Mouse (Mus musculus): Measurements from ENCODE around the gene Prlh. TPM values are rescaled to one million over a fixed set of nuclear protein-coding genes. Genes with fewer than 3 reads are reported as not detected.

The Prlh gene
- polyA plus RNA-seq, 1 experiment from 2014 or later: not detected

- WGBS: 88% methylated on average over 4 of the region's 4 CpGs
- H3K4me1 ChIP-seq: peaks cover 54% of the 10 kb centered on the region
Observed at GRCm38 (mm10) chr1:90975960-90976359, 23.1 kb downstream of the Prlh start.

GRCm38 (mm10) chr1:90980638-90981330, 27.9 kb downstream of the Prlh start:
- peaks cover 18% of the 10 kb centered on the region for H3K4me1 ChIP-seq
- no peaks in the 10 kb centered on the region for H3K36me3 ChIP-seq
- peak overlapping the region; percentile 77 for H3K27ac ChIP-seq (replicated peaks)
- H3K4me2 ChIP-seq: peak overlapping the region; percentile 34
- WGBS: 31% methylated on average over 10 of the region's 10 CpGs
- H3K27me3 ChIP-seq (replicated peaks): no peaks in the 10 kb centered on the region
- H3K9me3 ChIP-seq: 0 out of 2 replicates have a peak, but pooled peaks cover 3% of the 10 kb centered on the region
- no peak for ATAC-seq (ENCODE audit: extremely low read depth, insufficient number of reproducible peaks, low FRiP score, low TSS enrichment)
- no peak overlapping the region for H3K4me3 ChIP-seq
- no peak overlapping the region for H3K9ac ChIP-seq

More at GRCm38 (mm10) chr1:90975960-90976359, 23.1 kb downstream of the Prlh start:
- Histone ChIP-seq H3K27me3 (replicated peaks) (0 out of 2 replicates have a peak, but pooled peaks cover 9% of the 10 kb centered on the region), H3K9ac (no peak overlapping the region), H3K27ac (replicated peaks) (no peak overlapping the region; the same call in 1 of the 2 replicates), H3K36me3 (no peaks in the 10 kb centered on the region), H3K9me3 (no peaks in the 10 kb centered on the region), H3K4me2 (no peak overlapping the region), H3K4me3 (no peak overlapping the region)
- ATAC-seq (ENCODE audit: extremely low read depth, insufficient number of reproducible peaks, low FRiP score, low TSS enrichment): no peak

GRCm38 (mm10) chr1:90981346-90981745, 28.4 kb downstream of the Prlh start:
- H3K4me2 ChIP-seq: no peak overlapping the region
- H3K4me1 ChIP-seq: peaks cover 18% of the 10 kb centered on the region
- WGBS: 73% methylated on average over 3 of the region's 3 CpGs
- peak overlapping the region; percentile 77 for H3K27ac ChIP-seq (replicated peaks)
- no peak for ATAC-seq (ENCODE audit: extremely low read depth, insufficient number of reproducible peaks, low FRiP score, low TSS enrichment)
- 0 out of 2 replicates have a peak, but pooled peaks cover 3% of the 10 kb centered on the region for H3K9me3 ChIP-seq
- H3K4me3 ChIP-seq: no peak overlapping the region
- no peak overlapping the region for H3K9ac ChIP-seq
- H3K27me3 ChIP-seq (replicated peaks): no peaks in the 10 kb centered on the region
- no peaks in the 10 kb centered on the region for H3K36me3 ChIP-seq

GRCm38 (mm10) chr1:90995916-90996315, 43.0 kb downstream of the Prlh start:
- Histone ChIP-seq H3K4me3 (no peak overlapping the region), H3K27ac (replicated peaks) (no peak overlapping the region), H3K9me3 (no peaks in the 10 kb centered on the region; the same call in 1 of the 2 replicates), H3K4me1 (peaks cover 32% of the 10 kb centered on the region), H3K36me3 (no peaks in the 10 kb centered on the region), H3K9ac (no peak overlapping the region), H3K27me3 (replicated peaks) (no peaks in the 10 kb centered on the region), H3K4me2 (no peak overlapping the region)
- ATAC-seq (ENCODE audit: extremely low read depth, insufficient number of reproducible peaks, low FRiP score, low TSS enrichment): no peak
- WGBS: 76% methylated on average over 1 of the region's 1 CpGs

GRCm38 (mm10) chr1:90997136-90997535, 44.2 kb downstream of the Prlh start:
- no peaks in the 10 kb centered on the region; the same call in 1 of the 2 replicates for H3K9me3 ChIP-seq
- H3K4me1 ChIP-seq: peaks cover 44% of the 10 kb centered on the region
- WGBS: 35% methylated on average over 4 of the region's 4 CpGs
- ATAC-seq (ENCODE audit: extremely low read depth, insufficient number of reproducible peaks, low FRiP score, low TSS enrichment): no peak
- H3K27me3 ChIP-seq (replicated peaks): no peaks in the 10 kb centered on the region
- no peaks in the 10 kb centered on the region for H3K36me3 ChIP-seq
- H3K4me2 ChIP-seq: no peak overlapping the region
- no peak overlapping the region for H3K4me3 ChIP-seq
- peak overlapping the region; percentile 99; the same call in 1 of the 2 replicates for H3K27ac ChIP-seq (replicated peaks)
- H3K9ac ChIP-seq: peak overlapping the region; percentile 97; the same call in 1 of the 2 replicates

- Histone ChIP-seq H3K4me2 (peak overlapping the region; percentile 80), H3K9ac (peak overlapping the region; percentile 97), H3K27ac (replicated peaks) (peak overlapping the region; percentile 99), H3K9me3 (no peaks in the 10 kb centered on the region; the same call in 1 of the 2 replicates), H3K4me3 (peak overlapping the region; percentile 81), H3K36me3 (0 out of 2 replicates have a peak, but pooled peaks cover 2% of the 10 kb centered on the region), H3K27me3 (replicated peaks) (no peaks in the 10 kb centered on the region), H3K4me1 (peaks cover 49% of the 10 kb centered on the region)
- 73% methylated on average over 5 of the region's 5 CpGs for WGBS
- ATAC-seq (ENCODE audit: extremely low read depth, insufficient number of reproducible peaks, low FRiP score, low TSS enrichment): no peak
Observed at GRCm38 (mm10) chr1:90997641-90998040, 44.7 kb downstream of the Prlh start.

GRCm38 (mm10) chr1:90998268-90998890, 45.5 kb downstream of the Prlh start, which contains the start of gene Lrrfip1:
Lrrfip1 (plus strand) TSS chr1:90998737.
- Histone ChIP-seq H3K36me3 (0 out of 2 replicates have a peak, but pooled peaks cover 3% of the 10 kb centered on the region), H3K27me3 (replicated peaks) (no peaks in the 10 kb centered on the region), H3K9me3 (no peaks in the 10 kb centered on the region; the same call in 1 of the 2 replicates), H3K4me2 (peak within 1 kb of the TSS; percentile 80), H3K27ac (replicated peaks) (peak within 1 kb of the TSS; percentile 99), H3K4me1 (peaks cover 57% of the 10 kb centered on the region), H3K4me3 (peak within 1 kb of the TSS; percentile 81), H3K9ac (peak within 1 kb of the TSS; percentile 97)
- ATAC-seq (ENCODE audit: extremely low read depth, insufficient number of reproducible peaks, low FRiP score, low TSS enrichment): no peak
- 2% methylated on average over 56 of the region's 59 CpGs for WGBS

- no peaks in the 10 kb centered on the region; the same call in 1 of the 2 replicates for H3K9me3 ChIP-seq
- H3K36me3 ChIP-seq: 0 out of 2 replicates have a peak, but pooled peaks cover 3% of the 10 kb centered on the region
- H3K27ac ChIP-seq (replicated peaks): peak overlapping the region; percentile 99
- peak overlapping the region; percentile 80 for H3K4me2 ChIP-seq
- H3K4me3 ChIP-seq: peak overlapping the region; percentile 81
- peak overlapping the region; percentile 97 for H3K9ac ChIP-seq
- H3K4me1 ChIP-seq: peaks cover 63% of the 10 kb centered on the region
- WGBS: 2% methylated on average over 37 of the region's 41 CpGs
- no peaks in the 10 kb centered on the region for H3K27me3 ChIP-seq (replicated peaks)
- no peak for ATAC-seq (ENCODE audit: extremely low read depth, insufficient number of reproducible peaks, low FRiP score, low TSS enrichment)
Observed at GRCm38 (mm10) chr1:90998891-90999611, 46.1 kb downstream of the Prlh start.

- H3K9ac ChIP-seq: peak overlapping the region; percentile 97
- H3K36me3 ChIP-seq: 0 out of 2 replicates have a peak, but pooled peaks cover 3% of the 10 kb centered on the region
- H3K27me3 ChIP-seq (replicated peaks): no peaks in the 10 kb centered on the region
- 36% methylated on average over 10 of the region's 10 CpGs for WGBS
- H3K9me3 ChIP-seq: no peaks in the 10 kb centered on the region; the same call in 1 of the 2 replicates
- peak overlapping the region; percentile 80 for H3K4me2 ChIP-seq
- peak; percentile 35; the same call in 1 of the 2 replicates for ATAC-seq (ENCODE audit: extremely low read depth, insufficient number of reproducible peaks, low FRiP score, low TSS enrichment)
- peak overlapping the region; percentile 81 for H3K4me3 ChIP-seq
- peak overlapping the region; percentile 99 for H3K27ac ChIP-seq (replicated peaks)
- H3K4me1 ChIP-seq: peaks cover 73% of the 10 kb centered on the region
Observed at GRCm38 (mm10) chr1:90999911-91000601, 47.1 kb downstream of the Prlh start.

GRCm38 (mm10) chr1:91001101-91001500, 48.2 kb downstream of the Prlh start:
- no peaks in the 10 kb centered on the region for H3K27me3 ChIP-seq (replicated peaks)
- H3K9me3 ChIP-seq: no peaks in the 10 kb centered on the region
- peaks cover 77% of the 10 kb centered on the region for H3K4me1 ChIP-seq
- peak overlapping the region; percentile 97 for H3K9ac ChIP-seq
- H3K27ac ChIP-seq (replicated peaks): peak overlapping the region; percentile 99
- H3K4me2 ChIP-seq: peak overlapping the region; percentile 80
- no peak for ATAC-seq (ENCODE audit: extremely low read depth, insufficient number of reproducible peaks, low FRiP score, low TSS enrichment)
- peak overlapping the region; percentile 81 for H3K4me3 ChIP-seq
- H3K36me3 ChIP-seq: 0 out of 2 replicates have a peak, but pooled peaks cover 3% of the 10 kb centered on the region
- WGBS: 30% methylated on average over 3 of the region's 3 CpGs
